Mouse (Mus musculus): ENCODE data around the gene Iqgap1.

Gene Iqgap1

DNA sequence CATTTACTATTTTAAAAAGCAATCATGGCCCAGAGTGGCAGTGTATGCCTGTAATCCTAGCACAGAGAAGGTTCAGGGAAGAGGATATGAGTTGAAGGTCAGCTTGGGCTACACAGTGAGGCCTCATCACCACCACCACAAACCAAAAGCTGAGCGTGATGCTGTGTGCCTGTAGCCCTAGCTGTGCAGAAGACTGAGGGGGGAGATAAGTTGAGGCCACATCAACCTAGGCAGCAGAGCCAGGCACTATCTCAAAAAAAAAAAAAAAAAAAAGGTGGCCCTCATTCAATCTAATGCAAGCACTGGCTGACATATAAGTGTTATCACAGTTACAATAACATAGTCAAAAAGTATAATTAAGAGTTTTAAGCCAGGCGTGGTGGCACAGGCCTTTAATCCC is 106.7 kb downstream of the Iqgap1 start:
- no peak for DNase-seq (ENCODE audit: extremely low read depth, low read depth, low spot score)

DNA sequence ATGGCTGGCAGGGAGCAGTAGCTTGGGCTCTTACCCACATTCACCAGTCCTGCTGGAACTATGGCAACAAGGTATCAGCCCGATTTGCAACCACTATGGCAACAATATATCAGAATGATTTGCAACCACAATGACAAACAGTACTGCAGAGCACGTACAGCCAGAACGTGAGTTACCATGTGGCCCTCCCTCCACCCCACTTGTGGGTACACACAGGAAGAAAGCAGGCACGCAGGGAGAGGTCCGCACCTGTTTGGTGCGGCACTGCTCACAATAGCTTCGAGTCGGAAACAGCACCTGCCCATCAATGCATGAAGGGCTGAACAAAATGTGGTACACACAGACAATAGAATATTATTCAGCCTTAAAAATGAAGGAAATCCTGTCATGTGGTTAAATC is 107.3 kb downstream of the Iqgap1 start:
- DNase-seq (ENCODE audit: extremely low read depth, low read depth, low spot score): no peak

DNA sequence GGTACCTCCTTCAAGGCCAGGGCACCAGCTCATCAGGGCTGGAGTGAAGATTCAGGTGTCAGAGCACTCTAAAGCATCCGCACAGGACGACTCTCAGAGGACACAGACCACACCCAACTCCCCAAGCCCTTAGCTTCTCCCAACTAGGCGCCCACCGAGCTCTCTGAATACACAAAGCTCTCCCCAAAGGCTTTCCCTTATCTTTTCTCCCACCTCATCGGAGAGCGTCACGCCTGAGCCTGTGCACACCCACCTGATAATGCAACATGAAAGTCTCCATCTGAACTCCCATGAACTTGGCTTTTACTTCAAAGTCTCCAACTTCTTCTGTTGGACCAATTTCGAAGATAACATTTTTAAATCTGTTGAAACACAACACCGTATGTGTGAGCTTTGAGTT is 109.0 kb downstream of the Iqgap1 start:
- DNase-seq (ENCODE audit: extremely low read depth, low read depth, low spot score): no peak

DNA sequence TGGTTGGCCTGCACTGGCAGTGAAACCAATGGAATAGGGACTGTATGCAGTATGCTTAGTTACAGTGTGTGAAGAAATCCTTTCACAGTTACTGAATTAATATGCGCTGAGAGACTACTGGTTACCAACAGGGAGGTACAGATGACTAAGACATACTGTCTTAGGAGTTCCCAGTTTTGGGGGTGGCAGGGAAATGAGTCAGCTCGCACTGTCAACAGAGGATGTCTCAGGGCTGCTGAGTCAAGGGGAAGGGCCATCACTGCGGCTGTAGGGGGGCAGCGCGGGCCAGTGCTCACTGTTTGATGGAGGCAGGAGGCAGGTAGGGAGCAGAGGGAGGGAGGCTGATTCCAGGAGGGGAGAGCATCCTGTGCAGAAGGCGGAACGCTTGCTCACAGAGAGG is 110.5 kb downstream of the Iqgap1 start:
- DNase-seq (ENCODE audit: extremely low read depth, low read depth, low spot score): no peak

DNA sequence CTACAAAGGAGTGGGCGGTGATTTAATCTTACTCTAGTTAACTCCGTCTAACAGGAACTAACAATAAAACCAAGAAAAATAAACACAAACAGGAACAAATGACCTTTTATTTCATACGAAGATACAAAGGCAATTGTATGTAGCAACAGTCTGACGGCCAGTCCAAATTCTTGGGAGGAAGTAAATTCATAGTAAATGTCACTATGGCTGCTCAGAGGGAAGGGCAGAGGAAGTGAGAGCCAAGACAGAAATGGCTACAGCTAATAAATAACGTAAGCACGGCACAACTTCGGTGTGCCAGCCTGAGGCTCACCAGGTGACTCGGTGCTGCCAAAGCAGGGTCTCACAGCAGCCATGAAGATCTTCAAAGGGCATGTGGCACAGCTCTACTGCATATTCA is 114.3 kb downstream of the Iqgap1 start:
- DNase-seq (ENCODE audit: extremely low read depth, low read depth, low spot score): no peak

DNA sequence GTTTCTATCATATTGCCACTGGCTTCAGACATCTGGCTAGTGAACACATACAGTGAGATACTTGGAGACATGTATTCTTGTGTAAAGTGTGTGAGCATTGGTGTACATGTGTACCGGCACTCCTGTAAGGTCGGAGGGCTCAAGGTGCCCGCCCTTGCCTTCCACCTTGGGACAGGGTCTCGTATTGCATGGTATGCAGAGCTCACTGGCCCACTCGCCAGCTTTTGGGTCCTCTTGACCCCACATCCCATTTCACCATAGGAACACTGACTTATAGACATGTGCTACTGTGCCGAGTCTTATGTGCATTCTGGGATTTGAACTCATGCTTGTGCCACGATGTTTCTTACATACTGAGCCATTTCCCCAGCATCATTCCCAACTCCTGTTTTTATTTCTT is 115.4 kb downstream of the Iqgap1 start:
- no peak for DNase-seq (ENCODE audit: extremely low read depth, low read depth, low spot score)

DNA sequence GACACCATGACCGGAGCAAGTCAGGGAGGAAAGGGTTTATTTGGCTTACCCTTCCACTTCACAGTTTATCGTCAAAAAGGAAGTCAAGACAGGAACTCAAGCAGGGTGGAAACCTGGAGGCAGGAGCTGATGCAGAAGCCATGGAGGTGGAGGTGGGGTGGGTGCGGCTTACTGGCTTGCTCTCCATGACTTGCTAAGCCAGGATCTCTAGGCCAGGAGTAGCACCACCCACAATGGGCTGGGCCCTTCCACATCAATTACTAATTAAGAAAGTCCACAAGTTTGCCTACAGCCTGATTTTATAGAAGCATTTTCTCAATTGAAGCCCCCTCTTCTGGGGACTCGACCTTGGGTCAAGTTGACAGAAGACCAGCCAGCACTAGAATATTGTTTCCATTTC is 121.7 kb downstream of the Iqgap1 start:
- DNase-seq (ENCODE audit: extremely low read depth, low read depth, low spot score): no peak

DNA sequence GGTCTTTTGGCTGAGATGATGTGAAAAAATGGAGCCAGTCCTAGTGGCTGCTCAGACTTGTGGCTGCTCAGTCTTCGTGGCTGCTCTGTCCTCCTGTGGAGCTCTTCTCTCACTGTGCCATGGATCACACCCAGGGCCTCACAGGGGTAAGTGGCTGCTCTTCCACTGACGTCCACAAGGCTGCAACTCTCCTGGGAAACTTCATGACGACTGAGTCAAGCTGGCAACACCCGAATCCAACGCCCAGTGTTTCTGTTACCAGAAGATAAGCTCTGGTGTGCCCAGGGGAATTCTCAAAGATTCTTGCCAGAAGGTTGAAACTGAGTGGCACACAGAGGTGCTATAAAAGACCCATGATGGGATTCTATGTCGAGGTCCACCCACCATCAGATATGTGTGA is 123.3 kb downstream of the Iqgap1 start:
- no peak for DNase-seq (ENCODE audit: extremely low read depth, low read depth, low spot score)

DNA sequence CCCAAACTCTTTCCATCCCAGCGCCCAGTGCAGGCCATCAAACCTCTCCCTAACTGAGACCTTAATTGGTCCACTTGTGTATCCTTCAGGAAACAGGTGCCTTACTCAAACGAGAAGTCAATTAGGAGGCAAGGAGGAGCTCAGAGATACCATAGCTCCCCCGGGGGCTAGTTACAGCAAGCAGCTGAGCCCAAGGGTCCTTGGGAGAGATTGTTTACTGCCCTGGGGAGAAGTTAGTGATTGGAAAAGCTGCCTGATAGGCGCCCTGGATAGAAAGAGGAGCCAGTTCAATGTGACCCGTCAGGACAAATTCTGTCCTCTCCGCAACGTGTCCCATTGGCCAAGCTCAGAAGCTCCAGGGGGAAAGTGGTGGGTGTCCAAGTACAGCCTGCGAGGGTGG is 126.1 kb downstream of the Iqgap1 start:
- no peak for DNase-seq (ENCODE audit: extremely low read depth, low read depth, low spot score)

DNA sequence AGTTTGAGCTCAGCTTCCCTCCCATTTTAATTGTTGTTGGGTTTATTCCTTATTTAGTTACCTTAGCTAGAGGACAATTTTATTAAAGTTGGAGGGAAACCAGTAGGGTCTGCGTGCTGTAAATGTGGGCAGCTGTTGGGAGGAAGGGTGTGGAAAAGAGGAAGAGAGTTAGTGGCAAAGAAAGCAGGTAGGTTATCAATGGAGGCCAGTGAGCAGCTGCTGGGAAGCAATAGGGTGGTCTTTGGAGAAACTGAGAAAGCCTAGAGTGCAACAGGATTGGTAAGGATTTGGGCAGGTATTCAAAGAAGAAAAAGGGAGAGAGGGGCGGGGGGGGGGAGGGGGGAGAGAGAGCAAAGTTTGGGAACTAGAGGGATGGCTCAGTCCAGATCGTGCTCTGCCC is 126.8 kb downstream of the Iqgap1 start:
- no peak for DNase-seq (ENCODE audit: extremely low read depth, low read depth, low spot score)

DNA sequence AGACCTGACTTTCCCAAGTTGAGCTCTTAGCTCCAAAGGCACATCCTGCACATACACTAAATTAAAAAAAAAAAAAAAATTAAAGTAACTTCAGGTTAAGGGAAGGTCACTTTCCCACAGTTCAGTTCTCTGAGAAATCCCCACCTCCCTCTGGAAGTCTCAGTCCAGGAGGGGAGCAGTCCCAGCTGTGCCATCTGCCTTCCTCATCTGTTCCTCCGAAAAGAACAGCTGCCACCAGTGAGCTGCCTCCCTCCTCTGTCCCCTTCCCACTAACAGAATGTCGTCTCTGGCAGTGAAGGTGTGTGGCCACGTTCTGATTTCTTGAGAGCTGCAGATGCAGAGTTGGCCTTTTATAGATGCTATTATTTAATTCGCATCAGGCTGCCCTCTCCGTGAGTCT is 127.9 kb downstream of the Iqgap1 start:
- DNase-seq (ENCODE audit: extremely low read depth, low read depth, low spot score): no peak

DNA sequence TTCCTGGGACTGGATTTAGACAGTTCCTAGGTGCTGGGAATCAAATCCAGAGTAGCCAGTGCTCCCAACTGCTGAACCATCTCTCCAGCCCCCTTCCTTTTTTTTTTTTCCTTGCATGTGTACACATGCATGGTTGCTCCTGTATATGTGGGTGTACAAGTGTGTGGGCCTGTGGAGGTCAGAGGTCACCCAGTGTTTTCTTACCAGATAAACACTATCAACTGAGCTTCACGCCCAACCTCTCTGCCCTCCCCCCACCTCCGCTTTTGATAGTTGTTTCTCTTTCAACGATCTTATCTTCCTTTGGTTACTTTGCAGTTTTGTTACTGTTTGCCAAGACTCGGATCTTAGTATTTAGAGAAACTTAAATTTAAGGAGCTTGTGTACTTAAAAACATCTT is 128.9 kb downstream of the Iqgap1 start:
- no peak for DNase-seq (ENCODE audit: extremely low read depth, low read depth, low spot score)

DNA sequence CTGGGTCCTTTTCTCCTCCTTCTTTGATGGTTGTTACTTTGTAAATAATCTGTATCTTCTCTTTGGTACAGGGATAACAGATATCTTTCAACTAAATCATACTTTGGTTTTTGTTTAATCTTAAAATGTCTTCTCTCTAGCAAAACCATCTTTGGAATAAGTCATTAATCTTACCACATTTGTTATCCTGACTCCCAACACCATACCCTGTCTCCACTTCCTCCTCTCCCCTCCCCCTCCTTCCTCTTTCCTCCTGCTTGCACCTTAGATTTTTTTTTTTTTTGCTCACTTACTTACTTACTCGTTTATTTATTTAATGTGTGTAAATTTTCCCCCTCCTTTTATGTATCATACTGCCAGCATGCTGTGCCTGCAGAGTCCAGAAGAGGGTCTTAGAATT is 129.4 kb downstream of the Iqgap1 start:
- no peak for DNase-seq (ENCODE audit: extremely low read depth, low read depth, low spot score)

DNA sequence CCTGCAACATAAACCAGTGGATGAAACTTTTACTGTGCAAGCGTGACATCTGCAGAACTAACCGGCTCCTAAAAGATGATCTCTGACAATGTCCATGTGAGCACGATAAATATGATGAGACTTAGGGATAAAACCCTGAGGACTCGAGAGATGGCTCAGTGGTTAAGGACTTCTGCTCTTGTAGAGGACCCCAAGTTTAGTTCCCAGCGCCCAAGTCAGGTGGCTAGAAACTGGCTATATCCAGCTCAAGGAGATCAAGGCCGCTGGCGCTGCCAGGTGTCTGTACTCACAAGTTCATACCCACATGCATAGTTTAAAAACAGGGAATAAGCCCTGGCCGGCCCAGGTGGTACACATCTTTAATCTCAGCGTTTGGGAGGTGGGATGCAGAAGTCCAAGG is 133.3 kb downstream of the Iqgap1 start:
- DNase-seq (ENCODE audit: extremely low read depth, low read depth, low spot score): no peak

DNA sequence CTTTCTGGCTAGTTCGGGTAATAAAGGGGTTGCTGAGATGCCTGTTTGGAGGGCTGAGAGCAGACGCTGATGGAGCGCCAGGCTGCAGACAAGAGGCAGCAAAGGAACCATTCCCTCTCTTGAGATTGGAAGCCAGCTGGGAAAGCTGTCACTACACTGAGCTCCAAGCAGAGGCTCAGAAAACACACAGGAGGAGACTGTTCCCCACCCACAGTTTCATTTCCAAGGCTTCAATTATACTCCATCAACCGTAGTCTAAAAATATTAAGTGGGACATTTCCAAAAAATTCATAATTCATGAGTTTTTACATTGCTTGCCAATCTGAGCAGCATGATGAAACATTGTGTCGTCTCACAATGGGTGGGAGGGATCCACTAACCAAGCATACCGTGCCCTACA is 134.6 kb downstream of the Iqgap1 start:
- no peak for DNase-seq (ENCODE audit: extremely low read depth, low read depth, low spot score)

DNA sequence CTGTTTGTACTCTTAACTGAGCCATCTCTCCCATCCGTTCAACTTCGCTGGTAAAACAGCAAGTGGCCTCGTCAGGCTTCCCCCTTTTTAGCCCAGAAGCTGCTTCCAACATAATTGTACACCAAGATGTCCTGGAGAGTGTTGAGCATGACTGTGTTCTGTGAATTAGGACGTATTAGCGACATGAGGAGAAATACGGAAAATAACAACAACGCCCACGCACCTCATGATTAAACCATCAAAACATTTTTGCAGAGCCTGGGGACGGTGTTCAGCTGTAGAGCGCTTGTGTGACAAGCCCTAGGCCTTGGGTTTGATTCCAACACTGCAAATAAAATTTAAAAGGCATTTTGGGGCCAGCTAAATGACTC is 136.6 kb downstream of the Iqgap1 start:
- no peak for DNase-seq (ENCODE audit: extremely low read depth, low read depth, low spot score)

DNA sequence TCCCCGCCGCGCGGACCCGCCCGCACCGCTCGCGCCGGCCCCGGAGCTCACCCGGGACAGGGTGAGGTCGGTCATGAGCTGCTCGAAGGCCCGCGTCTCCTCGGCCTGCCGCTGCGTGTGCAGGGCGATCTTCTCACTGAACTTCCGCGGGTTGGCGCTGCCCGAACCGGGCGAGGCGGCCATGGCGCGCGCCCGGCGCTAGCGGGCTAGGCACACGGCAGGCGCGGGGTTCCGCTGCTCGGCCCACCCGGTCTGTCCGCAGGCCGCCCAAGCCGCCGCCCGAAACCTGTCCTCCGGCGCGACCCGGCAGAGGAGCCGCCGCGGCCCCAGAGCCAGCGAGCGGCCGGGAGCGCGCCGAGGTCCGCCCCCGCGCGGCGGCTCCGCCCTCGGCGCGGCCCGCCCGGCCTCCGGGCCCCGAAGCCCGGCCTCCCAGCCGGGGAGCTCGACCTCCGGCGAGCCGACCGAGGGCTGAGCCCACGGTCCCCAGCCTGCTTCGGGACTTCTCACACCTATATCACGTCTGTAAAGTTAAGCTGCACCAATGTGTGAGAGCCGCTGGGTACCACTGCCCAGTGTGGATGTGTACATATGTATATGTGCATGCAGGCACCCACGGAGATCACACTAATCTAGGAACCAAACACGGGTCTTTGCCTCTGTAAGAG is 137.1 kb downstream of the Iqgap1 start, which contains the start of gene Crtc3:
TSS of gene Crtc3 (minus strand) at position 322 of the 665 bp plus-strand sequence.
- DNase-seq (ENCODE audit: extremely low read depth, low read depth, low spot score): no peak

DNA sequence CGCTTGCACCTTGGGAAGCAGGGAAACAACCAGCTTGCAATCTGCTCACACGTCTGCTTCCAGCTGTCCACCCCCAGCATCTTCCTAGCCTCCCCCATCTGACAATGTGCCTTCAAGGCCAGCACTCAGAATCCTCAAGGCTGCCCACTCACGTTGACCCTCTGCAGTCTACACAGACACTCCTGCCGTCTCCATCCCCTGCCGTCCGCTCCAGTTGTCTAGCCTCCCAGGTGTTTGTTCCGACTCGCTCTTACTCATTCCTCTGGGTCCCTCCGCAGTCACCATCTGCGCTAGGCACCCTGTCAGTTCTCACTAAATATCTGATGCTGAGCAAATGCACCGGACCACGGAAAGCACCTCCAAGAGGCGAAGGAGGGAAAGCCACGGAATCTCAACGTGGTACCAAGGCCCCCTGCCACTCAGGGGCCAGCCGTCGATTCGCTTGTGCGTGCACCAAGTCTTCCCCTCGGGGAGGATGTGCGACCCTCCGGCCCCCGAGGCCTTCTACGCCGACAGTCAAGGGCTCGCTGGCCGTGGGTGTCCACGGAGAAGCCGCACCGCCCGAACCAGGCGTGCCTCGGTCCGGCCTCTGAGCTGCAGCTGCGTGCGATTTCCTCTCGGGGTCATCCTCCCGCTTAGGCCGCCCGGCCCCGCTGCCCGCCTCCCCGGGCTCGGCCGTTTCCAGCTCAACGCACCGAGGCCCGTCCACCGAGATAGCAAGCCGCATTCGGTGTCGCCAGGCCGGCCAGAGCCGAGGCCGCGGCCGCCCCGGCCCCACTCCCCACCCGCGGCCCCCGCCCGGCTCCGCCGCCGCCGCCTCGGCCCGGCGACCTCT is 137.8 kb downstream of the Iqgap1 start:
- no peak for DNase-seq (ENCODE audit: extremely low read depth, low read depth, low spot score)

DNA sequence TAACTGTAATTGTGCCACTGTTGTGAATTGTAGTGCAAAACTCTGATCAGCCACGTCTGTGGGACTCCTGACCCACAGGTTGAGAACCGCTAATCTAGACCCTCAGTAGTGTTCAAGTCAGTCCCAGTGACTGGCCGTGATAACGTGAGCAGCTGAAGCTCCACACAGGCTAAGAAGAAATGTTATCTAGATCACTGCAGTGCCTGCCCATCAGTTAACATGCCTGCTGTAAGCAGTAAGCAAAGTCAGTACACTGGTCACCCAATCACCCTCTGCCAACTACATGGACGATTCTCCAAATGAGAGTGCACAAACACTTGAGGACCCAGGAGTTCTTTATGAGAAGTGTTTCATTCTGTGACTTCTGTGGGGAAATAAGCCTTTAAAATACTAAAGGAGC is 140.1 kb downstream of the Iqgap1 start:
- DNase-seq (ENCODE audit: extremely low read depth, low read depth, low spot score): no peak

DNA sequence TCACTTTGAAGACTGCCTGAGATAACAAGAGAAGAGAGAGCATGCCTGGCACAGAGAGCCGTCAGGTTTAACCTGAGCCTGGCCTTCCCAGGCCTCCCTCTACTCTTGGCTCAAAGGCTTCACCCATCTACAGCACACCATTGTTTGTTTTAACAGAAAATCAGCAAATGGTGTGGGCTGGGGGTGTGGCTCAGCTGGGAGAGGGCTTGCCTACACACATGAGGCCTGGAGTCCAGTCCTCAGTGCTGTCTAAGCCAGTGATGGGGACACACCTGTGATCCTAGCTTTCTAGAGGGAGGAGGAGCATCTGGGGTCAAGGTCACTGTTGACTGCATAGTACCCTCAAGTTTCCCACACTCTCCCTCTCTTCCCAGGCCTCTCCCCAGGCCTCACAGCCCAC is 143.1 kb downstream of the Iqgap1 start:
- DNase-seq (ENCODE audit: extremely low read depth, low read depth, low spot score): no peak

DNA sequence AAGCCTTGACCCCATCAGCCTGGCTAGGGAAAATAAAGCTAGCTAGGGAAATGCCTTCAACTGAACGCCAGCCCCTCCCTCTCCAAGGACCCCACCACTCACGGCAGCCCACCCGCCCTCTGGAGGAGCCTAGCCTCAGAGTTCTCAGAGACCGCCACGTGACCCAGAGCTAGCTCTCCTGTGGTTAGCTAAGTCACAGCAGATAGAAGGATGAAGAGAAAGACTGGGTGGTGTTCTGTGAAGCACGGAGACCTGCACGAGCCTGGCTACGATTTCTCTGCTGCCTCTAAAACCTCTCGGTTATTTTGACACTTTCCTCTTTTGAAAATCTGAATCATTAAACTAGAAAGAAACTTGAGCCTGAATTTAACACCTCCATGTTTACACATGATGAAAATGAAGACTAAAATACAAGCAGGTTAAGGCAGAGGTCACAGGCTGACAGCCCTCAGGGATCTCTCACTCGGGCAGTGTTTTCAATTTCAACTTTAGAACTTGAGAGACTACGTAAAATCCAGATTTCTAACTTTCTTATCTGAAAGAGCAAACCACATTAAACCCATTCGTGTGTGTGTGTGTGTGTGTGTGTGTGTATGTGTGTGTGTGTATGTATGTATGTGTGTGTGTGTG is 145.4 kb downstream of the Iqgap1 start:
- no peak for DNase-seq (ENCODE audit: extremely low read depth, low read depth, low spot score)

DNA sequence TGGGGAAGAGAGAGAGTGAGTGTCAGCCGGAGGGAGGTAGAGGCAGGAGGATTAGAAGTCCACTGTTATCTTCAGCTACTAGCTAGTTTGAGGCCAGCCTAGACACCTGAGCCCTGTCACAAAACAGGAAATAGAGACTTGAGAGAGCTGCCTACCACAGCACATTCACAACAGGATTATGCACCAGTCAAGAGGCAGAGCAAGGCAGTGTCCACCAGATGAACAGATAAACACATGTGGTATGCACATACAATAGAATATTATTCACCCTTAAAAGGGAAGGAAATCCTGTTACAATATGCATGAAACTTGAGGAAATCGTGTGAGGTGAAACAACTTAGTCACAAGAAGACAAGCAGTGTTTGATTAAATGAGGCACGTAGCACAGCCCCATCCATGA is 153.5 kb downstream of the Iqgap1 start:
- no peak for DNase-seq (ENCODE audit: extremely low read depth, low read depth, low spot score)
